Mouse (Mus musculus): ENCODE measurements around the gene Rassf1. TPM values are rescaled to one million over a fixed set of nuclear protein-coding genes. Genes with fewer than 3 reads are reported as not detected.

Gene Rassf1
- total RNA-seq, 2 experiments from 2014 or later, result 23.6 to 27.7 TPM

GRCm38 (mm10) chr9:107603251-107603650 lies 51.9 kb downstream of the Rassf1 start:
- DNase-seq, result no peak

- DNase-seq, result peak; percentile 70
Measured at GRCm38 (mm10) chr9:107605041-107605661, 53.8 kb downstream of the Rassf1 start.

DNA sequence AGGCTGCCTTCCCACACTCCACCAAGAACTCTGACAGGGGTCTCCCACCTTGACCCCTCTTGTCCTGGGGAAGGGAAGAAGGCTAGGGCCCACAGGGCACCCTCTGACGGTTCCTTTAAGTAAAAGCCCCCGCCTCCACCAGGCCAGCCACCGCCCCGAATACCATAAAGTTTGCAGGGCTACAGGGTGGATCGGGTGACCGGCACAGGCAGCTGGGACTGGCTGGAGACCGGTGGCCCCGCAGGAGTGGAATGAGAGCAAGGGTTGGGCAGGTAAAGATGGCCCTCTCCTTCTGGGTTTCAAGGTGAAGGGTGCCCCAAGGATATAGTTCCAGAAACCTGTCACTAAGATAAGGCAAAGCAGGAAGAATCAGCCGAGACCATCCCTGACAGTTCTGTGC lies 55.2 kb downstream of the Rassf1 start:
- DNase-seq, result no peak

DNA sequence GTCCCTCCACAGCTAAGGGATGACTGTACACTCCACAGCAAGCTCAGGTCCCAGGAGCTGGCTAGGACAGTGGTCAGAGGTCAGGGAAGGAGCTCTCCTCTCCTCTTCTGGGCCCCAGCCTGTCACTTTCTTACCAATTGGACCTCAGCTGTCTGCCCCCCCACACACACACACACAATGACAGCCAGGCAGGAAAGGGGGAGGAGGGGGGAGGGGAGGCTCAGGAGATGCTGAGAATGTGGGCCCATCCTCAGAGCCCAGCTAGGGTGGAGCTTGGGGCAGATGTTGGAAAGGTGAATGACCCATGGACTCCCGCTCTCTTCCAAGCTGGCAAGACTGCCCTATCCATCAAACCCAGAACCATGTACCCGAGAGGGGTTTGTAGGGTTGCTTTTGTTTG lies 55.7 kb downstream of the Rassf1 start:
- DNase-seq, result no peak

DNA sequence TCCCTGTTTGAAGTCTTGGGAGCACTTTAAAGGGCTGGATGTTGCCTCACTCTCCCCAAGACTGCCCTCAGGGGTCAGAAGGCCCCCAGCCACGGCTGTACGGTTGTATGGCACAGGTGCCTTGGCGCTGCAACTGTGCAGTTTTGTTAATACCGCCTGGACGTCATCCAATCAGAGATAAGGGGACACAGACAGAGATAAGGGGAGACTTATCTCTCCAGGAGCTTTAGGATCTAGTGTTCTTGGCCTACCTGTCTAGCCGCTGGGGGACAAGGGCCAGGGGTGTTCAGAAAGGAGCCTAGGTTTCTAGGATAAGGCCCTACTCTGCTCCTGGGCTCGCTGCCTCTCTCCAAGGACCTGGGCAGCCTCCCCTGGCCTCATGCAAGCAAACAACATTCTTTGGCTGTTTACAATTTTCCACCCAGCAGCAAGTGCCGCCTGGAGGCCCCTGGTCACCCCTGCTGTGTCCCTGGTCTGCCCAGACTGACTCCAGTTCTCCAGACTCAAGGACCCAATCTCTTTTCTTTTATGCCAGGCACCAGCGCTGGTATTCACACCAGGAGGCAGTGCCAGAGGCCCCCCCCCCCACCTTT lies 56.4 kb downstream of the Rassf1 start:
- DNase-seq, result no peak

- no peak for DNase-seq
Measured at GRCm38 (mm10) chr9:107608741-107609432, 57.5 kb downstream of the Rassf1 start, which contains the start of gene Sema3b. Gene Sema3b, minus strand, starts transcription at chr9:107609229.

- DNase-seq, result no peak
Measured at GRCm38 (mm10) chr9:107609433-107609830, 58.1 kb downstream of the Rassf1 start.

GRCm38 (mm10) chr9:107611456-107612190 lies 60.3 kb downstream of the Rassf1 start:
- no peak for DNase-seq

Other genes starting within 250 kb of the Rassf1 start
- gene Hemk1, start 213.2 kb upstream of the Rassf1 start, total RNA-seq (2021), result 10 to 100 TPM; 24.1 to 33.5 TPM
- gene 6430571L13Rik, start 211.0 kb upstream of the Rassf1 start, total RNA-seq (2021), result 10 to 100 TPM in 1 of 2 experiments, 1 to 10 TPM in 1; 4.0 to 10.9 TPM
- gene Cacna2d2, start 151.9 kb upstream of the Rassf1 start, total RNA-seq (2021), result 1 to 10 TPM; 4.1 to 4.7 TPM
- gene Tmem115, start 17.6 kb upstream of the Rassf1 start, total RNA-seq (2021), result 10 to 100 TPM; 31.4 to 37.6 TPM
- 10 to 100 TPM; 15.4 to 16.1 TPM for gene Cyb561d2, start 9.4 kb upstream of the Rassf1 start, total RNA-seq (2021)
- gene Nprl2, start 9.3 kb upstream of the Rassf1 start, total RNA-seq (2021), result 10 to 100 TPM; 19.2 to 21.3 TPM
- not detected for gene Zmynd10, start 4.3 kb upstream of the Rassf1 start, total RNA-seq (2021)
- gene Tusc2, start 11.7 kb downstream of the Rassf1 start, total RNA-seq (2021), result 10 to 100 TPM; 35.2 to 35.4 TPM
- gene Hyal2, start 16.4 kb downstream of the Rassf1 start, total RNA-seq (2021), result 10 to 100 TPM; 40.2 to 47.6 TPM
- 1 to 10 TPM; 8.9 to 9.3 TPM for gene Hyal1, start 25.4 kb downstream of the Rassf1 start, total RNA-seq (2021)
- gene Naa80, start 27.3 kb downstream of the Rassf1 start, total RNA-seq (2021), result 10 to 100 TPM; 17.7 to 20.6 TPM
- 1 to 10 TPM; 1.0 to 1.2 TPM for gene Hyal3, start 29.3 kb downstream of the Rassf1 start, total RNA-seq (2021)
- 10 to 100 TPM; 37.4 to 40.9 TPM for gene Ifrd2, start 36.1 kb downstream of the Rassf1 start, total RNA-seq (2021)
- gene Sema3b, start 57.7 kb downstream of the Rassf1 start, total RNA-seq (2021), result 10 to 100 TPM in 1 of 2 experiments, 1 to 10 TPM in 1; 9.5 to 13.2 TPM
- gene Gnai2, start 83.8 kb downstream of the Rassf1 start, total RNA-seq (2021), result 100 to 1,000 TPM; 292 to 327 TPM
- gene Slc38a3, start 118.0 kb downstream of the Rassf1 start, total RNA-seq (2021), result 10 to 100 TPM; 42.0 to 95.1 TPM
- gene Gnat1, start 128.2 kb downstream of the Rassf1 start, total RNA-seq (2021), result under 1 TPM; 0.33 to 0.42 TPM
- 10 to 100 TPM; 20.2 to 24.8 TPM for gene Sema3f, start 158.9 kb downstream of the Rassf1 start, total RNA-seq (2021)
- 100 to 1,000 TPM in 1 of 2 experiments, 10 to 100 TPM in 1; 97.7 to 131 TPM for gene Rbm5, start 219.4 kb downstream of the Rassf1 start, total RNA-seq (2021)

All from adrenal gland, postnatal 10 days (tissue).